Mouse (Mus musculus): ENCODE data around the gene Canx. TPM values are rescaled to one million over a fixed set of nuclear protein-coding genes. Genes with fewer than 3 reads are reported as not detected.
A peak's percentile ranks its signal among the peaks of the same experiment; 100 is the strongest.

Canx gene
- polyA plus RNA-seq, 1 experiment from 2014 or later: 267 TPM

DNA sequence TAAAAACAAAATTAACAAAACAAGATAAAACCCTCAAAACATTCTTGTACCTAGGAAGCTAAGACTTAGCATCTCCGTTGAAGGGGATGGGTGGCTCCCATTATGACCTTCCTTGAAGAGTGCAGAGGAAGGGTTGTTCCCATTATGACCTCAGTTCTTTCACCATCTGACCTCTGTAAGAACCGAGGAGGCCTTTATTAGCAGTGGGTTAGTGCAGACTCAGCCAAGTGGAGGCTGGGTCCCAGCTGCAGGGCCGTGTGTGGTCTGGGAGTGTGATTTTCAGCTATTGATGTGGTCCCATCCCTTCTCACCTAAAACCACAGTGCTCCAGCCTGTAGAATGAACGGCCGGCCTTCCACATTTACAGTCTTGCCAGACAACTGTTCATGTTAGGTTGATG lies 80.2 kb downstream of the Canx start:
- Histone ChIP-seq H3K9ac (ENCODE audit: low read depth, low read length) (no peak overlapping the region), H3K4me1 (replicated peaks; ENCODE audit: control insufficient read depth, insufficient read depth, low read length) (peaks cover 4% of the 10 kb centered on the region; the same call in 1 of the 2 replicates), H3K27ac (ENCODE audit: low read depth, low read length) (no peak overlapping the region), H3K36me3 (ENCODE audit: control insufficient read depth, insufficient read depth, low read length) (no peaks in the 10 kb centered on the region), H3K27me3 (replicated peaks; ENCODE audit: control insufficient read depth, insufficient read depth, low read length) (no peaks in the 10 kb centered on the region), H3K9me3 (ENCODE audit: control insufficient read depth, low read length) (no peaks in the 10 kb centered on the region), H3K4me3 (ENCODE audit: low read depth, low read length) (no peak overlapping the region), H3K4me2 (no peak overlapping the region)
- DNase-seq (ENCODE audit: low spot score) (no peak), ATAC-seq (replicated peaks; ENCODE audit: low FRiP score) (no peak)
- WGBS: 77% methylated on average over 5 of the region's 5 CpGs

MicroRNAs encoded within 50 kb of the gene (microRNA counts, 519-probe panel; counts per million panel counts)
- microRNA mmu-miR-804: 5,416 counts per million, percentile 51 among the panel's probes with 10 or more counts

Small RNA genes within 50 kb of the gene (microRNA-seq; reads per million reads assigned to microRNA genes)
- not detected for gene Mir804 (ENCODE audit: borderline number of aligned reads)

Other genes with a start within 250 kb of the Canx start
- gene Tbc1d9b, start 194.3 kb downstream of the Canx start, polyA plus RNA-seq (2014; fragmentation: Nextera tagmentation; extraction: Ambion mirVana): 30.1 and 34.0 TPM in 2 replicates
- gene Mrnip, start 151.2 kb downstream of the Canx start, polyA plus RNA-seq (2014; fragmentation: Nextera tagmentation; extraction: Ambion mirVana): 13.9 and 18.7 TPM in 2 replicates
- gene Sqstm1, start 114.8 kb downstream of the Canx start, polyA plus RNA-seq (2014; fragmentation: Nextera tagmentation; extraction: Ambion mirVana): 176 and 177 TPM in 2 replicates
- 22.3 and 25.4 TPM in 2 replicates for gene Mgat4b, start 114.8 kb downstream of the Canx start, polyA plus RNA-seq (2014; fragmentation: Nextera tagmentation; extraction: Ambion mirVana)
- 0.82 and 2.6 TPM in 2 replicates for gene Ltc4s, start 87.1 kb downstream of the Canx start, polyA plus RNA-seq (2014; fragmentation: Nextera tagmentation; extraction: Ambion mirVana)
- gene Maml1, start 33.4 kb downstream of the Canx start, polyA plus RNA-seq (2014; fragmentation: Nextera tagmentation; extraction: Ambion mirVana): 4.4 and 5.6 TPM in 2 replicates
- not detected in 2 replicates for gene Cby3, start 28.8 kb upstream of the Canx start, polyA plus RNA-seq (2014; fragmentation: Nextera tagmentation; extraction: Ambion mirVana)
- gene Hnrnph1, start 51.3 kb upstream of the Canx start, polyA plus RNA-seq (2014; fragmentation: Nextera tagmentation; extraction: Ambion mirVana): 341 and 346 TPM in 2 replicates
- 18.7 and 19.2 TPM in 2 replicates for gene Rufy1, start 105.5 kb upstream of the Canx start, polyA plus RNA-seq (2014; fragmentation: Nextera tagmentation; extraction: Ambion mirVana)

All from liver, embryonic 11.5 days (tissue).